Mouse (Mus musculus) liver, postnatal 0 days (tissue): ENCODE results near the gene Timm23.
A peak's percentile ranks its signal among the peaks of the same experiment; 100 is the strongest.

Source experiments
- CTCF ChIP-seq: sonication (generic); IDR thresholded peaks from 2 replicates; pipeline ENCODE4 v1.5.1; 2016; ENCODE audit warnings: antibody characterized with exemption, low read depth
- EP300 ChIP-seq: IDR thresholded peaks from 2 replicates; pipeline ENCODE4 v1.6.1; 2016; ENCODE audit warnings: antibody characterized with exemption, low read depth, mild to moderate bottlenecking

DNA sequence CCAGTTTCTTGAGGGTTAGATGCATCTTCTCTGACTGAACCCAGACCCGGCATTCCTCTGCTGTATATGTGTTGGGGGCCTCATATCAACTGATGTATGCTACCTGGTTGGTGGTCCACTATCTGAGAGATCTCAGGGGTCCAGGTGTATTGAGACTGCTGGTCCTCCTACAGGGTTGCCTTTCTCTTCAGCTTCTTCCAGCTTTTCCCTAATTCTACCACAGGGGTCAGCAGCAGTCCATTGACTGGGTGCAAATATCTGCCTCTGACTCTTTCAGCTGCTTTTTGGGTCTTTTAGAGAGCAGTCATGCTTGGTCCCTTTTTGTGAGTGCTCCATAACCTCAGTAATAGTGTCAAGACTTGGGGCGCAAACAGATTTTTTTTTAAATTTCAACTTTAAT is 50.8 kb downstream of the Timm23 start:
- TF ChIP-seq CTCF = peak; percentile 55
- no peak for TF ChIP-seq EP300
